Mouse (Mus musculus): ENCODE results near the gene Ttll11. TPM values are rescaled to one million over a fixed set of nuclear protein-coding genes. Genes with fewer than 3 reads are reported as not detected.

The Ttll11 gene
- polyA plus RNA-seq, 1 experiment from 2014 or later = 1.4 TPM

DNA sequence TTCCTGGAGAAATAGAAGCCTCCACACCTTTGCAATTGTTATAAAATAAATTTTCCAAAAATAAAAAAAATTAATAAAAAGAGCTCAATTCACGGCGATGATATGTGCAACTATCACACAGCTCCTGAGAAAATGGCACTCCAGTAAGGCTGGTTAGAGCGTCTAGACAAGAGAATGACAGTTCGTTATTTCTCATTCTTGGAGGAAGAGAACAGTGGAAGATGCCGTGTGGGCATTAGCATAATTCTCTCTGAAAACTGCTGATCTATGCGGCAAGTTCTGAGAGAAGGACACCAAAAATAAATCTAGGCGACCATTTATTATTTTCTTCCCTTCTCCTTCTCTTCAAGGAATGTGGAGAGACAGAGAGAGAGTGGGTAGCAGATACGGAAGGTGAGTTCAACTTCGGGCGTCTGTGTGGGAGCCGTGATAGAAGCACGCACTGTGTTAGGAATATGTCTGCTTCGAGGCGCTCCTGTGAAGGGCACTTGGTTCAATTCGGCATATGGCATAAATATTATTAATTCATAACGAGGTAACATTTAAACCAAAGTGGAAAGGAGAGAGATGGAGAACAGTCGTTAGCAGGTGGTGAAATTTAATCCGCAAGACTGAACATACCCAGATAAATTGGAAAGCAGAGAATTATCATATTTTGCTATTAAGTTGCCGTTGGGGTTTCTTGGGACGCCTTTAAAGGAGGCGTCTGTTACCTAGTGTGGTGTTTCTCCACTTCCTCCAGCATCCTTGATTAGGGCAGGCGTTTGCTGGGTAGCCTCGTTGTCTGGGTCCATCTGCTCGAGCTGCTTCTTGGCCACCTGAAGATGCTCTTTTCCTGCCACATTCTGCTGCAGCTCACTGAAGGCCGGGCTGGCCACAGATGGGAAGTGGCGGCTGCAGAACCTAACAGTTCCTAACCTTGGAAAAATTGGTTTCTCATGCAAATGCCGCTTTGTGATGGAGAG lies 190.1 kb downstream of the Ttll11 start:
- no peak overlapping the region for H3K27ac ChIP-seq (replicated peaks)
- no peak overlapping the region for H3K9ac ChIP-seq
- 82% methylated on average over 27 of the region's 27 CpGs for WGBS
- no peaks in the 10 kb centered on the region for H3K36me3 ChIP-seq
- no peak overlapping the region for H3K4me3 ChIP-seq (replicated peaks)
- no peaks in the 10 kb centered on the region for H3K4me1 ChIP-seq
- no peak for ATAC-seq (ENCODE audit: insufficient number of reproducible peaks, low FRiP score, low TSS enrichment, low read depth)
- no peaks in the 10 kb centered on the region for H3K9me3 ChIP-seq (replicated peaks)
- H3K4me2 ChIP-seq (replicated peaks) = no peak overlapping the region
- H3K27me3 ChIP-seq = no peaks in the 10 kb centered on the region

DNA sequence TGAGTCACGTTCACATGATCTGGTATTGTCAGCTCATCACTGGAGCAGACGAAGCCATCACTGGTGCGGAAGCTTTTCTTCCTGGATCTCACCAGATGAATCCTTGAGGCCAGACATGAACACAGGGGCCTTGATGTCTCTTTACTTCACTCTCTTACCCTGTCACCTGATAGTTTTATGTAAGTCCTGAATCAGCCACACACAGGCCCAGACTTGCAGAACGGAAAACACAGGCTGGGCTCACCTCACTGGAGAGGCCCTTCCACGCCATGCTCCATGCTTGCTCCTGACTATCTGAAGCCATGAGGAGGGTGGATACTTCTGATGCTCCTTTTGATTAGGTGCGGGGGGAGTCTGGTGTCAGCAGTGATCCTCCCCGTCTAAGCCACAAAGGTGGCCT lies 193.8 kb downstream of the Ttll11 start:
- no peak overlapping the region for H3K27ac ChIP-seq (replicated peaks)
- no peaks in the 10 kb centered on the region for H3K27me3 ChIP-seq
- no peaks in the 10 kb centered on the region for H3K36me3 ChIP-seq
- no peaks in the 10 kb centered on the region for H3K9me3 ChIP-seq (replicated peaks)
- H3K4me3 ChIP-seq (replicated peaks) = no peak overlapping the region
- WGBS = 72% methylated on average over 7 of the region's 7 CpGs
- H3K4me2 ChIP-seq (replicated peaks) = no peak overlapping the region
- no peak for ATAC-seq (ENCODE audit: insufficient number of reproducible peaks, low FRiP score, low TSS enrichment, low read depth)
- H3K4me1 ChIP-seq = no peaks in the 10 kb centered on the region
- no peak overlapping the region for H3K9ac ChIP-seq

DNA sequence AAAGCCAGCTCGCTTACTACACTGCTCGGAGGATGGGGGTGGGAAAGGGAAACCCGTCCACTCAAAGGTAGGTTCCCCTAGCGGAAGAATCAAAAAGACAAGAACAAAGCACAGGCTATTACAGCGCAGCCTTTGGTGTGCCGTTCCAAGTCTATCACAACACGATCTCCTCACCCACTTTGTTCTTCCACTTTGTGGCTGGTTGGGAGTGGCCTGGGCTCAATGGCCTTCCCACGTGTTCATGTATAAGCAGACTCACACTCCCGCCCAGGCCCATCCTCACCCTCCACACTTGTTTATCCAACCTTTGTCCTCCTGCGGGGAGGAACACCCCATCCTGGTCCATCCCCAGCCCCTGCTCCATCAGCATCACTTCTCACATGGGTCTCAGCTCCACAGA lies 196.3 kb downstream of the Ttll11 start:
- no peaks in the 10 kb centered on the region for H3K9me3 ChIP-seq (replicated peaks)
- H3K4me3 ChIP-seq (replicated peaks) = no peak overlapping the region
- no peaks in the 10 kb centered on the region for H3K36me3 ChIP-seq
- no peak overlapping the region for H3K27ac ChIP-seq (replicated peaks)
- H3K4me1 ChIP-seq = no peaks in the 10 kb centered on the region
- WGBS = 79% methylated on average over 10 of the region's 10 CpGs
- no peak overlapping the region for H3K9ac ChIP-seq
- no peak overlapping the region for H3K4me2 ChIP-seq (replicated peaks)
- no peaks in the 10 kb centered on the region for H3K27me3 ChIP-seq
- ATAC-seq (ENCODE audit: insufficient number of reproducible peaks, low FRiP score, low TSS enrichment, low read depth) = no peak

DNA sequence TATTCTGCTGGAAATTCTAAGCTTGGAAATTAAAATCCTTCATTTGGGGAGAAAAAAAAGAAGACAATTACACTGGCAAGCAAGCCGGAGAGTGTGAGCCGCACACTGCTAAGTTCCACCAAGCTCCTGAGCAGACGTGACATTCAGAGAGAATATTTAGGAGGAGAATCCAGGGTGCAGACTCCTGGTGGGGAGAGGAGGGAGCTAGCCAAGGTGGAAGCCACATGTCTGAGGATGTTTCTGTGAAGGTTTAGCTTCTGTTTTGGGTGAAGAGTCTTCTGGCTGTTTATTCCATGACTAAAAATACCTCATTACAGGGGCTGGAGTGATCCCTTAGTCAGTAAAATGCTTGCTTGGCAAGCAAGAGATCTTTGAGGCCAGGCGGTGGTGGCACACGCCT lies 200.4 kb downstream of the Ttll11 start:
- WGBS = 82% methylated on average over 5 of the region's 5 CpGs

DNA sequence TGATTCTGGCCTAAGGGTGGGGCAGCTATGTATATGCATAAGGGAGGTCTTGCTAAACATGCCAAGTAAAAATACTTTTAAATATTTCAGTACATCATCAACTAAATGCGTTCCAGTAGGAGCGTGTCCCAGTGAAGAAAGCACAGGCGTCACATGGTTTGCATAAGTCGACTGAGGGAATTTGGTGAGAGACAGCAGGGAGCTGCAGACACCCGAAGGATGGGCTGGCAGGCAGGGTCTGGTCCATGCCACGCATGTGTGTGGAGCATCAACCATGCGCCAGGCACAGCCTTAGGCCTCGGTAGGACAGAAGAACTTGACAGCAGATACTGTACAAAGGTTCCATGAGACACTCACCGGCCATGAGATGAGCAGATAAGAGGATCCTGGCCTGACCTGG lies 202.8 kb downstream of the Ttll11 start:
- WGBS = 49% methylated on average over 9 of the region's 9 CpGs
- Histone ChIP-seq H3K4me1 (peaks cover 8% of the 10 kb centered on the region; the same call in 1 of the 2 replicates), H3K9me3 (replicated peaks) (no peaks in the 10 kb centered on the region), H3K9ac (no peak overlapping the region), H3K4me2 (replicated peaks) (no peak overlapping the region), H3K4me3 (replicated peaks) (no peak overlapping the region), H3K27ac (replicated peaks) (no peak overlapping the region), H3K36me3 (no peaks in the 10 kb centered on the region), H3K27me3 (no peaks in the 10 kb centered on the region)
- ATAC-seq (ENCODE audit: insufficient number of reproducible peaks, low FRiP score, low TSS enrichment, low read depth) = peak; percentile 47; the same call in 1 of the 2 replicates

More for the DNA sequence above, 200.4 kb downstream of the Ttll11 start:
- H3K4me2 ChIP-seq (replicated peaks) = no peak overlapping the region
- ATAC-seq (ENCODE audit: insufficient number of reproducible peaks, low FRiP score, low TSS enrichment, low read depth) = no peak
- no peaks in the 10 kb centered on the region for H3K9me3 ChIP-seq (replicated peaks)
- H3K27me3 ChIP-seq = no peaks in the 10 kb centered on the region
- no peak overlapping the region for H3K4me3 ChIP-seq (replicated peaks)
- no peaks in the 10 kb centered on the region for H3K36me3 ChIP-seq
- H3K9ac ChIP-seq = no peak overlapping the region
- peaks cover 8% of the 10 kb centered on the region; the same call in 1 of the 2 replicates for H3K4me1 ChIP-seq
- H3K27ac ChIP-seq (replicated peaks) = no peak overlapping the region

DNA sequence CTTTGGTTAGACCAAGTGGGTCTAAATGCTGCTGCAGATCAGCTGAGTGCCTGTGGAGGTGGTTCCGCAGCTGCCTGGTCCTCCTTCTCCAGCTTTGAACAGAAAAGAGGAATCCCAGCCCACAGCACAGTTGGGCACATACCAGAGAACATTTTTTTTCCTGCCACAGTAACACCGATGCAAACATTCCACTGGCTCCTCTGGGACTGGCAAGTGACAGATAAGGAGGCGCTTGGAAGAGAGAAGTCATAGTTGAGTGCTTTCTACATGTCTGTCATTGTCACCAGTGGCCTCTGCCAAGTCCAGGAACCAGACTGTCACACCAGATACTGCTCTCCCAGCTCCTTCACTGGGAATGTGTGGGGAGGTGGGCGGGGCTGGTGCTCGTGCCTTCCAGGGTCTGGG lies 204.1 kb downstream of the Ttll11 start:
- Histone ChIP-seq H3K27me3 (no peaks in the 10 kb centered on the region), H3K4me1 (peaks cover 8% of the 10 kb centered on the region; the same call in 1 of the 2 replicates), H3K9me3 (replicated peaks) (no peaks in the 10 kb centered on the region), H3K4me2 (replicated peaks) (no peak overlapping the region), H3K4me3 (replicated peaks) (no peak overlapping the region), H3K36me3 (no peaks in the 10 kb centered on the region), H3K9ac (no peak overlapping the region), H3K27ac (replicated peaks) (no peak overlapping the region)
- 45% methylated on average over 5 of the region's 5 CpGs for WGBS
- ATAC-seq (ENCODE audit: insufficient number of reproducible peaks, low FRiP score, low TSS enrichment, low read depth) = no peak

DNA sequence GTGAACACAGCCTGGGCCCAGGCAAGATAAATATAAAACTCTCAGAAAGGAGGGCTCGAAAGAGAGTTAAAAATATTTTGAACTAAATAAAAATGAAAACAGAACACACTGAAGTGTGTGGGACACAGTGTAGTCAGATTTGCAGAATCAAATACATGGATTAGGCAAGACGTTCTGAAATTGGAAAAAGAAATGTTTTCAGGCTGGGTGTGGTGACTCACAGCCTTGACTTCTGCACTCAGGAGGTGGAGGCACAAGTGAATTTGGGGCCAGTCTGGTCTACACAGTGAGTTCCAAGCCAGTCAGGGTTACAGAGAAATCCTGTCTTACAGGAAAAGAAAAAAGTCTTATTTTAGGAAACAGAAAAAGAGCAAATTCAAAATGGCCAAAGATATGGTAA lies 209.2 kb downstream of the Ttll11 start:
- peaks cover 15% of the 10 kb centered on the region; the same call in 1 of the 2 replicates for H3K4me1 ChIP-seq
- H3K27ac ChIP-seq (replicated peaks) = no peak overlapping the region
- no peak overlapping the region for H3K4me2 ChIP-seq (replicated peaks)
- no peak overlapping the region for H3K4me3 ChIP-seq (replicated peaks)
- 59% methylated on average over 2 of the region's 2 CpGs for WGBS
- H3K9ac ChIP-seq = no peak overlapping the region
- no peaks in the 10 kb centered on the region for H3K36me3 ChIP-seq
- no peaks in the 10 kb centered on the region for H3K27me3 ChIP-seq
- no peak for ATAC-seq (ENCODE audit: insufficient number of reproducible peaks, low FRiP score, low TSS enrichment, low read depth)
- no peaks in the 10 kb centered on the region for H3K9me3 ChIP-seq (replicated peaks)

DNA sequence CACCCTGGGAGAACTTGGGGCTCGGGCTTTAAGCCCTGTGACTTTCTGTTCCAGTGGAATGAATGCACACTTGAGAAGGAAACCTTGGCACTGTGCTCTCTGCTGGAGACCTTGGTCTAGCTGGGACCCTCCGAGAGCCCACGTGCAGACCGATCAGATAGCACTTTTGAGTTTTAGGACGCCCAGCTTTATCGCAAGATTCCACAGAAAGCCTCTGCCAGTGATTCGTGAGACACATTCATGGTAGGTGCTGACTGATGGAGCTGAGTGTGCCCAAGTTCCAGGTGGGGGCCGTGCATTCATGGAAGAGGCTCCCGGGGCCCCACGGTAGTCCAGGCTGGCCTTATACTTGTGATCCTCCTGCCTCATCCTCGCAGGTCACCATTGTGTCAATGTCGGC lies 210.3 kb downstream of the Ttll11 start:
- H3K9me3 ChIP-seq (replicated peaks) = no peaks in the 10 kb centered on the region
- no peaks in the 10 kb centered on the region for H3K27me3 ChIP-seq
- 85% methylated on average over 12 of the region's 12 CpGs for WGBS
- H3K4me3 ChIP-seq (replicated peaks) = no peak overlapping the region
- H3K9ac ChIP-seq = no peak overlapping the region
- peaks cover 15% of the 10 kb centered on the region; the same call in 1 of the 2 replicates for H3K4me1 ChIP-seq
- no peaks in the 10 kb centered on the region for H3K36me3 ChIP-seq
- ATAC-seq (ENCODE audit: insufficient number of reproducible peaks, low FRiP score, low TSS enrichment, low read depth) = no peak
- H3K4me2 ChIP-seq (replicated peaks) = no peak overlapping the region
- H3K27ac ChIP-seq (replicated peaks) = no peak overlapping the region

DNA sequence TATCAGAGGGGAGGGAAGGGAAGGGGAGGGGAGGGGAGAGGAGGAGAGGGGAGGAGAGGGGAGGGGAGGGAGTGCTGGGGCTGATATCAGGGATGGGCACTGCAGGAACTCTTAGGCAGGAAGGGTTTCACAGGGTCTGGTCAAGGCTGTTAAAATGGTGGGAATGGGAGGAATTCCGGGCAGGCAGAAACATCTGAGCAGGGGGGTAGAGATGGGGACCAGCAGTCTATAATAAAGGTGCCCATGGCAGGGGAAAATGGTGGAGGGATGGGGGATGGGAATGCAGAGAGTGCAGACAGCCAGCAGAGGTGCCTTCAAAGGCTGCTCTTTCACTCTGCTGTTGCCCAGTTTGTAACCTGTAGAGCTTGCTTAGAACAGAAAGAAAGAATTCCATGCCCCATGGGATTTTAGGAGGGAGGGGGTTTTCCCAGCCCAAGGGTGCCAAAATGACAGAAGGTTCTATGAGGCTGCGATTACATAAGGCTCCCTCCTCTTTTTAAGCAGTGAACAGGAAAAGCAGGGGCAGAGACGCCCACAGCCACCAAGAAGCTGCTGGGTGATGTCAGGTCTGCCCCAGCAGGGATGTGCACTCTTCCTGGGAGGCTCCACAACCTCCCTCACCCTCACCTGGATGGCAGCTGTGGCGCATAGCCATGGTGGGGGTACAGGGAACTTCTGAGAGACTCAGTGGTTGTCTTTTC lies 211.0 kb downstream of the Ttll11 start:
- no peak overlapping the region for H3K4me3 ChIP-seq (replicated peaks)
- H3K36me3 ChIP-seq = no peaks in the 10 kb centered on the region
- 39% methylated on average over 4 of the region's 4 CpGs for WGBS
- no peak overlapping the region for H3K4me2 ChIP-seq (replicated peaks)
- H3K27ac ChIP-seq (replicated peaks) = no peak overlapping the region
- no peak overlapping the region for H3K9ac ChIP-seq
- ATAC-seq (ENCODE audit: insufficient number of reproducible peaks, low FRiP score, low TSS enrichment, low read depth) = no peak; the same call in 1 of the 2 replicates
- H3K4me1 ChIP-seq = peaks cover 15% of the 10 kb centered on the region; the same call in 1 of the 2 replicates
- no peaks in the 10 kb centered on the region for H3K9me3 ChIP-seq (replicated peaks)
- H3K27me3 ChIP-seq = no peaks in the 10 kb centered on the region

DNA sequence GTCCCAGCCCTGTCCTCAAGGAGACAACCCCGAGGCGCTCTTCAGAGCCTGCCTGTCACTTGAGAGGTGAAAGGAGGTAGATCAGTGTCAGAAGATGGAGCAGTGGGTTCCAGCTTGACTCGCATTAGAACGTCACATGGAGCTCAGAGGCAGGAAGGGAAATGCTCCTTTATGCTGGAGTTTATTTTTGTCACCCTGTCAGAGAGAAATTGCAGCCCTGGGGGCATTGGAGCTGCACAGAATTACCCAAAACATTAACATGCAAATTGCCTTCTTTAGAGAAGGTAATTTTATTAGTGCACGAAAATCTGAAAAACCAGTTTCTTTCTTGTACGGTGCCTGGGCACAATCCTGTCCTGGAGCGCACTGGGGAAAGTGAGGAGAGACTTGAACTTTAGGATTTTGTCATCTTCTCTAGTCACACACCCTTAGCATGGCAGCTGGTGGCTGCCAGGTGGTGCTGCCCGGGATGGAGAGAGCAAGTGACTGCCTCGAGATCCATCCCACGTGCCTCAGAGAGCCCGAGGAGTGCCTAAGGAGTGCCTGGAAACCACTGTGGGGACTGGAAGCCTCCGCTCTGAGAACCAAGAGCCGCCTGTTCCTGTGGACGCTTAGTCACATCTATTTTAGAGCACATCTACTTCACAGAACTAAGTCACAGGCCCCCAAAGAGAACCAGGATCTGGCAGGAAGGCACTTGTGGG lies 211.7 kb downstream of the Ttll11 start:
- Histone ChIP-seq H3K4me1 (peaks cover 15% of the 10 kb centered on the region; the same call in 1 of the 2 replicates), H3K4me3 (replicated peaks) (no peak overlapping the region), H3K27me3 (no peaks in the 10 kb centered on the region), H3K4me2 (replicated peaks) (no peak overlapping the region), H3K27ac (replicated peaks) (no peak overlapping the region), H3K9ac (no peak overlapping the region), H3K36me3 (no peaks in the 10 kb centered on the region), H3K9me3 (replicated peaks) (no peaks in the 10 kb centered on the region)
- WGBS = 26% methylated on average over 14 of the region's 14 CpGs
- ATAC-seq (ENCODE audit: insufficient number of reproducible peaks, low FRiP score, low TSS enrichment, low read depth) = no peak

DNA sequence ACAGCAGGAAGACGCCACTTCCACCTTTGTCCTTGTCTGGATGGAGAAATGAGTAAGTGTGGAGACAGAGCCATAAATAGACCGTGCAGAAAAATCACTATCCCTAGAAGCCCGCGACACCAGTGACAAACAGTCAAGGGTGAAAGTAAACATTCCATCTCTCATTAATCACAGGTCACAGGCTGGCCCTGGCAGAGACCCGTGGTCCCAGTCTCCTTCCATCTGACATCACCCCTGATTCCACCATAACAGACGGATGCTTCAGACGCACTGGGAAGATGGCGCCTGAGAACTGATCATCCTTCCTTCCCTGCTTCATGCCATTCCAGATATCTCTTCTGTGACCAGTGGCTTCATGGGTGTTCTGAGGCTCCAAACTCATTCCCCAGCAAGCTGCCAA lies 215.4 kb downstream of the Ttll11 start:
- Histone ChIP-seq H3K27ac (replicated peaks) (no peak overlapping the region), H3K9ac (no peak overlapping the region), H3K4me2 (replicated peaks) (no peak overlapping the region), H3K4me1 (peaks cover 15% of the 10 kb centered on the region; the same call in 1 of the 2 replicates), H3K36me3 (no peaks in the 10 kb centered on the region), H3K27me3 (peaks cover 4% of the 10 kb centered on the region; the same call in 1 of the 2 replicates), H3K4me3 (replicated peaks) (no peak overlapping the region), H3K9me3 (replicated peaks) (no peaks in the 10 kb centered on the region)
- WGBS = 84% methylated on average over 8 of the region's 8 CpGs
- ATAC-seq (ENCODE audit: insufficient number of reproducible peaks, low FRiP score, low TSS enrichment, low read depth) = no peak

All from embryonic facial prominence, embryonic 15.5 days (tissue).